Mouse (Mus musculus): ENCODE data around the gene Gnat1. TPM values are rescaled to one million over a fixed set of nuclear protein-coding genes. Genes with fewer than 3 reads are reported as not detected.
"Not testable (repeated sequence)": the region's sequence is repeated elsewhere in the genome, so short reads cannot be mapped to it uniquely, and the experiment has no call there.

The Gnat1 gene
- polyA plus RNA-seq, 1 experiment from 2014 or later: 1.3 TPM

DNA sequence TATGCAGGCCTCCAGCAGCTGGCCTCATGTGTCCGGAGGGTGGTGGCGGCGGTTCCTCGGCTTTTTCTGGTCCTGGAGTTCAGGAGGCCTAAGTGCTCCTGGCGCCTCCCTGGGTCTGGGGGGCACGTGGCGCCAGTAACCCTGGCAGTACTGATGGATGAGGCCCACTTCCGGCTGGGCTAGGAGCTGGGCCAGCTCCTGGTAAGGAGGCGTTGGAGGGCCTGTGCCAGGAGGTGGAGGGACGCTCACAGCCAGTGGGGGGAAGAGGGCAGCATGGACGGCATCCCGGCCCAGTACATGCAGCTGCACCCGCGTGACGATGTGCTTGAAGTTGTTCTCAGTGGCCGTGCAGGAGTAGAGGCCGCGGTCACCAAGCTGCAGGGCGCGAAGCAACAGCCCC is 2.9 kb upstream of the Gnat1 start:
- H3K9ac ChIP-seq (ENCODE audit: low read depth, low read length): no peak overlapping the region
- 87% methylated on average over 20 of the region's 20 CpGs for WGBS

DNA sequence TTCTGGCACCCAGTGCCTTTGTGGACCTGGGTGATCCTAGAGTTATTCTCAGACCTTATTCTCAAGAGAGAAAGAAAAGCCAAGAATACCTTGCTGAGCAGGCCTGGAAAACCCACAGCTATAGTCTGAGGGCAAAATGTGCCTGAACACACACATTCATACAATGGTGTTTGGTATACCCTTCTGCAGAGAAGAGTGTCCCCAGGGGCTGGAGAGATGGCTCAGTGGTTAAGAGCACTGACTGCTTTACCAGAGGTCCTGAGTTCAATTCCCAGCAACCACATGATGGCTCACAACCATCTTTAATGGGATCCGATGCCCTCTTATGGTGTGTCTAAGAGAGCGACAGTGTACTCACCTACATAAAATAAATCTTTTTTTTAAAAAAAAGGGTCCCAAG is 651 bp downstream of the Gnat1 start:
- ATAC-seq: no peak
- WGBS: 92% methylated on average over 2 of the region's 2 CpGs
- H3K4me1 ChIP-seq (ENCODE audit: control insufficient read depth, insufficient read depth, low read depth, low read length): peaks cover 8% of the 10 kb centered on the region

More for the DNA sequence above, 2.9 kb upstream of the Gnat1 start:
- Histone ChIP-seq H3K4me1 (ENCODE audit: control insufficient read depth, insufficient read depth, low read depth, low read length) (no peaks in the 10 kb centered on the region), H3K36me3 (ENCODE audit: control insufficient read depth, insufficient read depth, low read length) (peaks cover 18% of the 10 kb centered on the region), H3K27me3 (replicated peaks; ENCODE audit: control insufficient read depth, insufficient read depth, low read length) (peaks cover 2% of the 10 kb centered on the region; the same call in 1 of the 2 replicates), H3K4me3 (ENCODE audit: low read length) (no peak overlapping the region), H3K27ac (ENCODE audit: low read depth, low read length) (no peak overlapping the region), H3K4me2 (ENCODE audit: low read length) (no peak overlapping the region), H3K9me3 (ENCODE audit: control insufficient read depth, low read length) (no peaks in the 10 kb centered on the region)
- ATAC-seq: no peak

GRCm38 (mm10) chr9:107677819-107678526 is 1.5 kb downstream of the Gnat1 start:
- H3K27ac ChIP-seq (ENCODE audit: low read depth, low read length); H3K9me3 ChIP-seq (ENCODE audit: control insufficient read depth, low read length): not testable (repeated sequence)
- 37% methylated on average over 14 of the region's 14 CpGs for WGBS

More for the DNA sequence above, 651 bp downstream of the Gnat1 start:
- Histone ChIP-seq H3K4me3 (ENCODE audit: low read length) (no peak overlapping the region), H3K27ac (ENCODE audit: low read depth, low read length) (no peak overlapping the region), H3K9ac (ENCODE audit: low read depth, low read length) (no peak overlapping the region), H3K27me3 (replicated peaks; ENCODE audit: control insufficient read depth, insufficient read depth, low read length) (peaks cover 17% of the 10 kb centered on the region), H3K9me3 (ENCODE audit: control insufficient read depth, low read length) (no peaks in the 10 kb centered on the region), H3K4me2 (ENCODE audit: low read length) (no peak overlapping the region), H3K36me3 (ENCODE audit: control insufficient read depth, insufficient read depth, low read length) (peaks cover 12% of the 10 kb centered on the region; the same call in 1 of the 2 replicates)

DNA sequence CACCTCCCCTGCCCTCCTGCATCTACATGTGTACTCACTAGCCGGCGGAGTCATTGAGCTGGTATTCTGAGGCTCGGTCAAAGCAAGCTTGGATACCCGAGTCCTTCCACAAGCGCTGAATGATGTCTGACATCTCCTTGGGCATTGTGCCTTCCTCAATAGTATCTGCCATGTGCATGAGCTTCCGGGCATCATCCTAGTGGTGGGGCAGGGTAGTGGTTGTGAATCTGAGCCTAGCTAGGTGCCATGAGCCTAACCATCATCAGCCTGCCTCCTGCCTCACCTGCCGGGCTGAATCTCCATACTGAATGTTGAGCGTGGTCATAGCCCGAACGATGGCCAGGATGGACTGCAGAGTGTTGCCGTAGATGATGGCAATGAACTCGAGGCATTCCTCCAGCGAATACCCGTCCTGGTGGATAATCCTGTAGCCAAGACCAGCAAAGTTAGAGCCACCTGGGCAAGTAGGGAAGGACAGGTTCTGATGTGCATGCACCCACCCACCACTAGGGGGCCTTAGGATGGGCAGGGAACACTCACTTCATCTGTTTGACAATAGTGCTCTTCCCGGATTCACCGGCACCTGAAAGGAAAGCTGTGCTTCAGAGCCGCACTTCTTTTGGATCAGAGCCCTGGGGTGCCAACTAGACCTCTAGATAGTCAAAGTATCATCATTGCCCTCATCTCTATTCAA is 2.3 kb downstream of the Gnat1 start:
- no peak overlapping the region for H3K4me2 ChIP-seq (ENCODE audit: low read length)

More at GRCm38 (mm10) chr9:107677819-107678526, 1.5 kb downstream of the Gnat1 start:
- H3K27me3 ChIP-seq (replicated peaks; ENCODE audit: control insufficient read depth, insufficient read depth, low read length): peaks cover 17% of the 10 kb centered on the region
- not testable (repeated sequence) for H3K36me3 ChIP-seq (ENCODE audit: control insufficient read depth, insufficient read depth, low read length); H3K4me3 ChIP-seq (ENCODE audit: low read length); H3K4me2 ChIP-seq (ENCODE audit: low read length); ATAC-seq; H3K9ac ChIP-seq (ENCODE audit: low read depth, low read length); H3K4me1 ChIP-seq (ENCODE audit: control insufficient read depth, insufficient read depth, low read depth, low read length)

DNA sequence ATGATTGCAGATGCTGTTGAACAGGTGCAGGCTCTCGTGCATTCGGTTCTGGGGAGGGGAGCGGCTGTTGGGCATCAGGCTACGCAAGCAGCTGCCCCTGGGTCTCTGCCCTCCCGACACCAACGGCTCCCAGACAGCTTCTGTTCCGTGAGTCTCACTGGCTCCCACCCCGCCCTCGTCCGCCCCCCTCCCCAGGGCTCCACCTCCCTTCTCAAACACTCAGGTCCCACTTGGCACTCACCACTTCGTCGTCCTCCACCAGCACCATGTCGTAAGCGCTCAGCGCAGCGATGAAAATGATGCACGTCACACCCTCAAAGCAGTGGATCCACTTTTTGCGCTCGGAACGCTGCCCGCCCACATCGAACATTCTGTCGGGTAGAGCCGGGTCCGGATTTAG is 3.2 kb downstream of the Gnat1 start:
- under 1% methylated on average over 25 of the region's 25 CpGs for WGBS

More for the DNA sequence above, 2.3 kb downstream of the Gnat1 start:
- H3K4me1 ChIP-seq (ENCODE audit: control insufficient read depth, insufficient read depth, low read depth, low read length): peaks cover 8% of the 10 kb centered on the region
- H3K36me3 ChIP-seq (ENCODE audit: control insufficient read depth, insufficient read depth, low read length): 0 out of 2 replicates have a peak, but pooled peaks cover under 1% of the 10 kb centered on the region
- H3K9ac ChIP-seq (ENCODE audit: low read depth, low read length): no peak overlapping the region
- no peaks in the 10 kb centered on the region for H3K9me3 ChIP-seq (ENCODE audit: control insufficient read depth, low read length)
- no peak overlapping the region for H3K4me3 ChIP-seq (ENCODE audit: low read length)
- peak; percentile 12; the same call in 1 of the 2 replicates for ATAC-seq
- H3K27ac ChIP-seq (ENCODE audit: low read depth, low read length): no peak overlapping the region
- WGBS: 22% methylated on average over 17 of the region's 17 CpGs
- H3K27me3 ChIP-seq (replicated peaks; ENCODE audit: control insufficient read depth, insufficient read depth, low read length): peaks cover 17% of the 10 kb centered on the region

GRCm38 (mm10) chr9:107675671-107676301 is 3.7 kb downstream of the Gnat1 start:
- peaks cover 8% of the 10 kb centered on the region for H3K4me1 ChIP-seq (ENCODE audit: control insufficient read depth, insufficient read depth, low read depth, low read length)
- no peaks in the 10 kb centered on the region for H3K36me3 ChIP-seq (ENCODE audit: control insufficient read depth, insufficient read depth, low read length)
- H3K27me3 ChIP-seq (replicated peaks; ENCODE audit: control insufficient read depth, insufficient read depth, low read length): peaks cover 17% of the 10 kb centered on the region
- no peaks in the 10 kb centered on the region for H3K9me3 ChIP-seq (ENCODE audit: control insufficient read depth, low read length)
- WGBS: under 1% methylated on average over 39 of the region's 39 CpGs
- peak overlapping the region; percentile 61 for H3K4me2 ChIP-seq (ENCODE audit: low read length)
- peak overlapping the region; percentile 34 for H3K4me3 ChIP-seq (ENCODE audit: low read length)
- no peak overlapping the region for H3K27ac ChIP-seq (ENCODE audit: low read depth, low read length)
- ATAC-seq: peak; percentile 67
- H3K9ac ChIP-seq (ENCODE audit: low read depth, low read length): peak overlapping the region; percentile 58

More for the DNA sequence above, 3.2 kb downstream of the Gnat1 start:
- Histone ChIP-seq H3K4me3 (ENCODE audit: low read length) (peak overlapping the region; percentile 34), H3K27ac (ENCODE audit: low read depth, low read length) (no peak overlapping the region), H3K9ac (ENCODE audit: low read depth, low read length) (peak overlapping the region; percentile 58), H3K36me3 (ENCODE audit: control insufficient read depth, insufficient read depth, low read length) (no peaks in the 10 kb centered on the region), H3K4me2 (ENCODE audit: low read length) (peak overlapping the region; percentile 61), H3K4me1 (ENCODE audit: control insufficient read depth, insufficient read depth, low read depth, low read length) (peaks cover 8% of the 10 kb centered on the region), H3K9me3 (ENCODE audit: control insufficient read depth, low read length) (no peaks in the 10 kb centered on the region), H3K27me3 (replicated peaks; ENCODE audit: control insufficient read depth, insufficient read depth, low read length) (peaks cover 17% of the 10 kb centered on the region)
- ATAC-seq: peak; percentile 29

DNA sequence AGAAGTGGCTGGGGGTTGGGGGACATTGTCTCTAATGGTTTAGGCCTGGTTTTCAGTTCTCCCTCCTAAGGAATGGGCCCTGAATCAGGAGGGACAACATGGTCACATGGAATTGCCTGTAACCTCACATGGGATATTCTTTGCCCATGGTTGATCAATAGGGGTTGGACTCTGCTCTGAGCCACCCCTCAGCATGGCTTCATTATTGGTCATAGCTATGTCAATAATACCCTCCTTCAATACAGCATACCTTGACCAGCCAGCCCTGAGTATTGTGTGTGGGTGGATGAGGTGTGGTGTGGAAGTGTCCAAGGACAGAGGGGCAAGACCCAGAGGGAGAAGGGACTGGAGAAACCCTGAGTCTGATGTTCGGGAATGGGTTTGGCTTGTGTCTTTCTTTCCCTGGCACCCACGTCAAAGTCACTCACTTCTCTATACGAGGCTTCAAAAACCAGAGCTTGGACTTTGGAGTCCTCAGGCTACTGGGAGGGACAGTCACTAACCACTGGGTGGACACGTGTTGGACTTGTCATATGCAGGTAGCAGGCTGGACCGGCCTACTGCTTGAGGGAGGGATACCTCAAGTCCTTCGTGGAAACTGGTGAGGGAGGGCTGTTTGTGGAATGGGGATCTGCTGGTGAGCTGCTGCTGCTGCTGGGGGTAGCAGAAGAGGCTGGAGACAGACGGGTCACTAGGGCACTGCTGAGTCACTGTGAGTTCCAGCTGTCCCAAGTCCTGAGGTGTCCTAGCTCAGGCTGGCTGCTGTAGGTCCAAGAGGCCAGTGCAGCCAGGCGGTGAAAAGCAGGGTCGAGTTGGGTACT is 4.7 kb downstream of the Gnat1 start:
- Histone ChIP-seq H3K4me1 (ENCODE audit: control insufficient read depth, insufficient read depth, low read depth, low read length) (peaks cover 8% of the 10 kb centered on the region), H3K9ac (ENCODE audit: low read depth, low read length) (no peak overlapping the region), H3K4me3 (ENCODE audit: low read length) (no peak overlapping the region), H3K4me2 (ENCODE audit: low read length) (no peak overlapping the region), H3K27ac (ENCODE audit: low read depth, low read length) (no peak overlapping the region), H3K36me3 (ENCODE audit: control insufficient read depth, insufficient read depth, low read length) (no peaks in the 10 kb centered on the region), H3K27me3 (replicated peaks; ENCODE audit: control insufficient read depth, insufficient read depth, low read length) (peaks cover 17% of the 10 kb centered on the region), H3K9me3 (ENCODE audit: control insufficient read depth, low read length) (no peaks in the 10 kb centered on the region)
- WGBS: 60% methylated on average over 9 of the region's 9 CpGs
- ATAC-seq: no peak

DNA sequence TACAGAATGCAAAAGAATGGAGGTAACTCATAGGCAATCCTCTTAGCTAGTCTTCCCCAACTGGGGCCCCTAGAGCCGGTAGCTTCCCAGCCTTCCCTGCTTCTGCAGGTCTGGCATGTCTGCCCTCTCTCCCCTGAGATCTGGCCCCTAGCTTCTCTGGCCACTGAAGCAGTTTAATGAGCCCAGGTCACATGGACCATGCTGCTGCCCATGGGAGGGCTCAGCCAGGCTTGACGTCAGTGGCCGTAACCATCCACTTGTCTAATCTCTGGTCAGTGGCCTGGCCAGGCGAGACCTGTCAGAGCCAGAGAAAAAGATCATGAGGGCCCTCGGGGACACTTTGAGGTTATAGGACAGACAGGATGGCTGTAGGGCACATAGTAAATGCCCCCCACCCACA is 9.3 kb downstream of the Gnat1 start:
- no peak for ATAC-seq
- H3K4me1 ChIP-seq (ENCODE audit: control insufficient read depth, insufficient read depth, low read depth, low read length): peaks cover 22% of the 10 kb centered on the region
- H3K9me3 ChIP-seq (ENCODE audit: control insufficient read depth, low read length): no peaks in the 10 kb centered on the region
- no peak overlapping the region for H3K4me3 ChIP-seq (ENCODE audit: low read length)
- H3K36me3 ChIP-seq (ENCODE audit: control insufficient read depth, insufficient read depth, low read length): no peaks in the 10 kb centered on the region
- H3K9ac ChIP-seq (ENCODE audit: low read depth, low read length): no peak overlapping the region
- H3K4me2 ChIP-seq (ENCODE audit: low read length): no peak overlapping the region
- H3K27me3 ChIP-seq (replicated peaks; ENCODE audit: control insufficient read depth, insufficient read depth, low read length): peaks cover 18% of the 10 kb centered on the region
- 66% methylated on average over 5 of the region's 5 CpGs for WGBS
- H3K27ac ChIP-seq (ENCODE audit: low read depth, low read length): no peak overlapping the region
